In the genomic region with DNA sequence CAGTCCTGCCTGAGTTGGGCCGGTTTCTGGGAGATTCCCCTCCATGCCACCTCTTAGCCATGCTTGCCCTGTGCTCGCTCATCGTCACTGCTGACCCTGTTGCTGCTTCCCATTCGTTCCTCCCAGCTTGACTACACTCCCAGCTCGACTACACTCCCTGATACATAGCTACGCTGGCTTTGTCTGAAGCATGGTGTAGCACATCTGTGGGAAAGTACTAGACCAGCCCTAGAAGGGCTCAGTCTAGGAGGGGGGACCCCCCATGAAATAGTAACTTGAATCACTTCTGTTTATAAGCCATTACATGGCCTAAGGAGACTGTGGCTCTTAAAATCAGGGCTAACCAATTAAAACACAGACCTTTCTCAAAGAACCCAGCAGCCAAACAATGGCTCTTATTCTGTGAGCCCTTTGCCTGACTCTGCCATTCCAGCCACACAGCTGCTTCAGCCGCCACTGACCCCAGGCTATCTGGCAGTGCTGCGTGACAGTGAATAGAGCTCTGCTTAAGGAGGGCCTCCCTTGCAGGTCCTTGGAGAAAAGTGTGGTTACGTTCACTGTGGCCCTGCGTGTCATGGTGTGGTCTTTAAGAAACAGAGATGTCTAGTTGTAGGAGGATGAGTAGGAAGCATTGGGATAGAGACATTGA, we compare ENCODE assay signal across 21 mouse cellular contexts. TPM values are rescaled to one million over a fixed set of nuclear protein-coding genes. Genes with fewer than 3 reads are reported as not detected.
DNase-seq lines count a peak whose midpoint lies in the region; ATAC-seq lines count a peak whose summit lies in the region.
"Had no signal": no experiment of that assay in that cellular context is flagged by ENCODE, and none has a peak within 500 bp of the region (broad histone marks: within the 10 kb centered on the region; RNA-seq: fewer than 3 reads in every experiment).

No protein-coding gene starts in this region.

- WGBS in hindbrain, embryonic 12.5 days = 51% methylated on average over 10 of the region's 10 CpGs
- WGBS in hindbrain, embryonic 14.5 days = 38% methylated on average over 10 of the region's 10 CpGs

- peaks cover 42% of the 10 kb centered on the region for H3K4me1 ChIP-seq in hindbrain, embryonic 12.5 days
- peaks cover 21% of the 10 kb centered on the region for H3K4me1 ChIP-seq in hindbrain, embryonic 14.5 days (replicated peaks; ENCODE audit: control insufficient read depth, insufficient read depth, low read length)

- H3K9me3 ChIP-seq in hindbrain, embryonic 12.5 days (replicated peaks) = no peaks in the 10 kb centered on the region
- H3K9me3 ChIP-seq in hindbrain, embryonic 14.5 days (ENCODE audit: control insufficient read depth, low read length) = no peaks in the 10 kb centered on the region

- peaks cover 3% of the 10 kb centered on the region for H3K27me3 ChIP-seq in hindbrain, embryonic 12.5 days
- no peaks in the 10 kb centered on the region for H3K27me3 ChIP-seq in hindbrain, embryonic 14.5 days (ENCODE audit: control insufficient read depth, insufficient read depth, low read length)
- H3K27me3 ChIP-seq: Patski had no signal

- H3K27ac ChIP-seq in hindbrain, embryonic 12.5 days = 0 out of 2 replicates have a peak overlapping the region, but pooled peaks have one; percentile 17
- no peak overlapping the region for H3K27ac ChIP-seq in hindbrain, embryonic 14.5 days
- H3K27ac ChIP-seq: layer of hippocampus, adult 2 months had no signal

- DNase-seq in embryo, embryonic 10.5 days (ENCODE audit: low spot score) = peak; percentile 52
- DNase-seq in embryo, embryonic 9.5 days (ENCODE audit: extremely low spot score) = no peak
- no peak for DNase-seq in hindbrain, embryonic 14.5 days (ENCODE audit: low spot score)
- peak; percentile 32 for DNase-seq in retina, postnatal 1 day
- no peak for DNase-seq in retina, embryonic 14.5 days (ENCODE audit: low spot score)
- DNase-seq in gastrocnemius, postnatal 25 days = no peak
- DNase-seq: adrenal gland, adult 8-10 months; cerebellum, adult 9-10 months; heart, adult 18-20 months; heart, postnatal 36 days; kidney, adult 2 months; kidney, postnatal 14 days; layer of hippocampus, postnatal 36 days; liver, postnatal 0 days; lung, postnatal 10 days; thymus, postnatal 25 days had no signal

- peak; percentile 39; the same call in 1 of the 2 replicates for ATAC-seq in hindbrain, embryonic 12.5 days (ENCODE audit: low FRiP score)
- no peak for ATAC-seq in hindbrain, embryonic 14.5 days (ENCODE audit: low FRiP score)
- ATAC-seq: CD4-positive, CD25-positive, alpha-beta regulatory T cell, adult 4 months; inflammation-experienced regulatory T-cells, adult 6 months; liver, postnatal 0 days; Patski had no signal

- no peak overlapping the region for H3K4me3 ChIP-seq in hindbrain, embryonic 12.5 days
- H3K4me3 ChIP-seq in hindbrain, embryonic 14.5 days (replicated peaks; ENCODE audit: low read length) = no peak overlapping the region
- H3K4me3 ChIP-seq: layer of hippocampus, adult 2 months had no signal

- no peak overlapping the region for H3K9ac ChIP-seq in hindbrain, embryonic 12.5 days
- H3K9ac ChIP-seq in hindbrain, embryonic 14.5 days = no peak overlapping the region
- H3K9ac ChIP-seq: liver, postnatal 0 days had no signal

- no peak overlapping the region for H3K4me2 ChIP-seq in hindbrain, embryonic 12.5 days (replicated peaks)
- no peak overlapping the region for H3K4me2 ChIP-seq in hindbrain, embryonic 14.5 days (replicated peaks)

- H3K36me3 ChIP-seq in hindbrain, embryonic 12.5 days = no peaks in the 10 kb centered on the region
- H3K36me3 ChIP-seq in hindbrain, embryonic 14.5 days (replicated peaks; ENCODE audit: control insufficient read depth, insufficient read depth) = no peaks in the 10 kb centered on the region

RNA-seq across cellular contexts. Expression of gene Fhdc1, which starts 47.3 kb away (rescaled TPM):
- 5.8 and 6.0 TPM in 2 replicates for polyA plus RNA-seq in hindbrain, embryonic 12.5 days (2016; fragmentation: Nextera tagmentation; extraction: Ambion mirVana)
- polyA plus RNA-seq in hindbrain, embryonic 14.5 days (2014; fragmentation: Nextera tagmentation; extraction: Ambion mirVana) = 5.2 and 6.1 TPM in 2 replicates
- 1 to 10 TPM in 1 of 2 experiments, under 1 TPM in 1; 0.13 to 1.1 TPM for total RNA-seq in gastrocnemius, postnatal 25 days (2021)

Comparison
In these comparisons a context has a peak if more than half of its experiments do, and no peak if none do; other contexts are left out.
1. DNase-seq: peak in embryo, embryonic 10.5 days (single experiment) and retina, postnatal 1 day (single experiment); none in embryo, embryonic 9.5 days (single experiment), hindbrain, embryonic 14.5 days (single experiment), retina, embryonic 14.5 days (single experiment) and gastrocnemius, postnatal 25 days (single experiment).